In genomic region chr11:72364526-72364925, GRCm38 (mm10) we compare ENCODE assay signal across 29 mouse cellular contexts. TPM values are rescaled to one million over a fixed set of nuclear protein-coding genes. Genes with fewer than 3 reads are reported as not detected.
DNase-seq lines count a peak whose midpoint lies in the region; TF ChIP-seq lines count a peak whose summit lies in the region.
"Had no signal": no experiment of that assay in that cellular context is flagged by ENCODE, and none has a peak within 500 bp of the region (broad histone marks: within the 10 kb centered on the region; RNA-seq: fewer than 3 reads in every experiment).

No protein-coding gene starts in this region.

- H3K9ac ChIP-seq in CH12.LX (ENCODE audit: insufficient read depth, low read depth), result no peak overlapping the region
- H3K9ac ChIP-seq: embryonic facial prominence, embryonic 13.5 days; embryonic facial prominence, embryonic 15.5 days; forebrain, embryonic 13.5 days; forebrain, embryonic 15.5 days; forebrain, postnatal 0 days had no signal

- no peak overlapping the region for H3K4me3 ChIP-seq in lung, adult 2 months (replicated peaks; ENCODE audit: extremely low read depth, low read depth, low read length)
- H3K4me3 ChIP-seq in CH12.LX (replicated peaks in 1 of 3; ENCODE audit: low read depth in 2 of 3, low read length in 2 of 3, poor library complexity in 1 of 3), result no peak overlapping the region
- H3K4me3 ChIP-seq in forebrain, embryonic 10.5 days, result no peak overlapping the region
- H3K4me3 ChIP-seq: embryonic facial prominence, embryonic 13.5 days; embryonic facial prominence, embryonic 15.5 days; erythroblast, embryonic 14.5 days; forebrain, embryonic 13.5 days; forebrain, embryonic 15.5 days had no signal

- peak; percentile 81 for TF ChIP-seq EP300 in CH12.LX (IDR thresholded peaks at IDR 0.05; ENCODE audit: low read length)

- dilution Hi-C loops in CH12.LX (cut with MboI; ENCODE audit: extremely low pct_ligation_motif_present, extremely low pct_unique_long_range_greater_than_20kb, low sequenced_read_pairs), result no loop called here

- in situ Hi-C loops in CH12.LX (cut with MboI; ENCODE audit: low pct_ligation_motif_present, low pct_unique_long_range_greater_than_20kb, low sequenced_read_pairs), result no loop called here

- no peak for TF ChIP-seq RAD21 in CH12.LX (IDR thresholded peaks at IDR 0.05; ENCODE audit: low read depth, low read length)

- no peaks in the 10 kb centered on the region for H3K36me3 ChIP-seq in CH12.LX (replicated peaks in 1 of 2; ENCODE audit: control insufficient read depth in 1 of 2, insufficient read depth in 1 of 2, low read length in 1 of 2)
- no peaks in the 10 kb centered on the region for H3K36me3 ChIP-seq in forebrain, embryonic 10.5 days (replicated peaks)
- H3K36me3 ChIP-seq: embryonic facial prominence, embryonic 13.5 days; embryonic facial prominence, embryonic 15.5 days; forebrain, embryonic 15.5 days; G1E had no signal

- H3K9me3 ChIP-seq in CH12.LX (replicated peaks; ENCODE audit: low read length), result no peaks in the 10 kb centered on the region
- no peaks in the 10 kb centered on the region for H3K9me3 ChIP-seq in forebrain, embryonic 10.5 days
- H3K9me3 ChIP-seq: embryonic facial prominence, embryonic 13.5 days; embryonic facial prominence, embryonic 15.5 days; forebrain, embryonic 13.5 days; forebrain, embryonic 15.5 days; G1E had no signal

- peaks cover 72% of the 10 kb centered on the region for H3K27me3 ChIP-seq in CH12.LX (replicated peaks)
- H3K27me3 ChIP-seq in forebrain, embryonic 10.5 days (ENCODE audit: poor library complexity, severe bottlenecking), result peaks cover 23% of the 10 kb centered on the region
- H3K27me3 ChIP-seq: embryonic facial prominence, embryonic 13.5 days; embryonic facial prominence, embryonic 15.5 days; forebrain, embryonic 13.5 days; forebrain, embryonic 15.5 days; Patski had no signal

- TF ChIP-seq POLR2A in lung, adult 2 months (IDR thresholded peaks at IDR 0.05; ENCODE audit: borderline replicate concordance, extremely low read depth, low read depth, low read length), result no peak
- TF ChIP-seq POLR2A in CH12.LX (IDR thresholded peaks at IDR 0.05; ENCODE audit: low read depth, low read length), result no peak

- no peak for TF ChIP-seq CTCF in lung, adult 2 months (IDR thresholded peaks at IDR 0.05; ENCODE audit: insufficient read depth, low read length)
- no peak for TF ChIP-seq CTCF in CH12.LX (conservative IDR thresholded peaks at IDR 0.05 in 1 of 2, IDR thresholded peaks at IDR 0.05 in 1 of 2; ENCODE audit: low read depth in 2 of 2, low read length in 2 of 2)

- no peak overlapping the region for H3K4me2 ChIP-seq in CH12.LX (ENCODE audit: insufficient read depth, low read depth, poor library complexity, severe bottlenecking)
- H3K4me2 ChIP-seq: embryonic facial prominence, embryonic 13.5 days; embryonic facial prominence, embryonic 15.5 days; forebrain, embryonic 13.5 days; forebrain, embryonic 15.5 days had no signal

- WGBS in lung, adult 2 months, result 69% methylated on average over 5 of the region's 5 CpGs
- WGBS in forebrain, embryonic 10.5 days, result 96% methylated on average over 5 of the region's 5 CpGs

- peaks cover 4% of the 10 kb centered on the region for H3K4me1 ChIP-seq in lung, adult 2 months (ENCODE audit: control insufficient read depth, insufficient read depth, low read length)
- H3K4me1 ChIP-seq in CH12.LX (ENCODE audit: control insufficient read depth in 1 of 2, insufficient read depth in 2 of 2), result peaks cover 0 to 3% of the 10 kb centered on the region in 2 experiments; a peak in 1 of 4 replicates
- peaks cover 21% of the 10 kb centered on the region for H3K4me1 ChIP-seq in forebrain, embryonic 10.5 days

- no peaks in the 10 kb centered on the region for H3K79me2 ChIP-seq in CH12.LX (replicated peaks; ENCODE audit: control insufficient read depth, extremely low read depth, insufficient read depth, poor library complexity, severe bottlenecking)

- no peak overlapping the region for H3K27ac ChIP-seq in CH12.LX (ENCODE audit: insufficient read depth, low read depth)
- H3K27ac ChIP-seq in forebrain, embryonic 10.5 days, result no peak overlapping the region
- H3K27ac ChIP-seq: embryonic facial prominence, embryonic 13.5 days; embryonic facial prominence, embryonic 15.5 days; forebrain, embryonic 13.5 days; forebrain, embryonic 15.5 days had no signal

- DNase-seq in lung, postnatal 14 days, result peak; percentile 15
- DNase-seq in lung, adult 2 months, result no peak
- DNase-seq in CH12.LX (ENCODE audit: extremely low read depth) (no peak), adipocyte (ENCODE audit: low spot score) (peak; percentile 24)
- peak; percentile 46 for DNase-seq in lung, postnatal 36 days
- no peak for DNase-seq in heart, adult 9 months (ENCODE audit: low spot score in 2 of 2)
- DNase-seq in spleen, adult 18-20 months, result no peak
- DNase-seq in forebrain, embryonic 10.5 days (ENCODE audit: extremely low spot score, low spot score), result no peak
- DNase-seq: cerebellum, adult 11-12 months; cerebellum, adult 2 months; cerebellum, adult 9-10 months; cerebellum, postnatal 36 days; embryo, embryonic 11 days; forebrain, postnatal 0 days had no signal

TF ChIP-seq in CH12.LX, 34 proteins besides CTCF, POLR2A, EP300 and RAD21:
- TF ChIP-seq IRF4 (IDR thresholded peaks at IDR 0.05; ENCODE audit: low read depth, low read length), result peak; percentile 86
- TF ChIP-seq KAT2A (IDR thresholded peaks at IDR 0.05; ENCODE audit: insufficient replicate concordance, low read length), result no peak
- no peak for TF ChIP-seq TCF12 (IDR thresholded peaks at IDR 0.05; ENCODE audit: low read depth, low read length)
- peak; percentile 52 for TF ChIP-seq JUN (IDR thresholded peaks at IDR 0.05; ENCODE audit: insufficient read depth, low read depth, low read length)
- no peak for TF ChIP-seq CHD2 (IDR thresholded peaks at IDR 0.05; ENCODE audit: low read length)
- TF ChIP-seq MXI1 (IDR thresholded peaks at IDR 0.05; ENCODE audit: low read depth, low read length), result no peak
- no peak for TF ChIP-seq CHD1 (IDR thresholded peaks at IDR 0.05; ENCODE audit: low read depth, low read length)
- peak; percentile 75 for TF ChIP-seq JUND (conservative IDR thresholded peaks at IDR 0.05; ENCODE audit: low read depth, low read length)
- TF ChIP-seq RCOR1 (conservative IDR thresholded peaks at IDR 0.05; ENCODE audit: low read depth, low read length), result peak; percentile 61; the same call in 1 of the 2 replicates
- TF ChIP-seq POLR2AphosphoS2 (IDR thresholded peaks at IDR 0.05; ENCODE audit: low read depth, low read length), result no peak
- peak; percentile 42; the same call in 1 of the 2 replicates for TF ChIP-seq BHLHE40 (IDR thresholded peaks at IDR 0.05; ENCODE audit: low read depth, low read length)
TF ChIP-seq in CH12.LX: peak in this region for 5.

RNA-seq across cellular contexts. Expression of gene Tekt1, which starts 2.3 kb away (rescaled TPM):
- 4.8 and 8.3 TPM in 2 replicates for polyA plus RNA-seq in lung, adult 2 months (2012; rRNA removed)
- 0.08 TPM in 1 of 2 replicates, not detected in the other for total RNA-seq in CH12.LX (2012; rRNA removed)
- total RNA-seq in CH12.LX (2014; rRNA removed), result not detected in 2 replicates
- not detected in 2 replicates for polyA plus RNA-seq in CH12.LX (2012; ENCODE audit: insufficient read length, low read depth)
- polyA plus RNA-seq in forebrain, embryonic 10.5 days (2016; fragmentation: Nextera tagmentation; extraction: Ambion mirVana), result 5.1 and 5.3 TPM in 2 replicates
- total RNA-seq: adrenal gland, postnatal 14 days; G1E had no signal
- polyA plus RNA-seq: activated CD4-positive, CD25-positive, alpha-beta regulatory T cell, adult 4 months; C2C12; erythroblast, embryonic 14.5 days; G1E; Patski had no signal

RNA-seq across cellular contexts. Expression of gene Smtnl2, which starts 47.0 kb away (rescaled TPM):
- polyA plus RNA-seq in lung, adult 2 months (2012; rRNA removed), result 32.1 and 34.5 TPM in 2 replicates
- 0.25 and 0.47 TPM in 2 replicates for total RNA-seq in CH12.LX (2012; rRNA removed)
- total RNA-seq in CH12.LX (2014; rRNA removed), result 0.26 and 0.47 TPM in 2 replicates
- polyA plus RNA-seq in CH12.LX (2012; ENCODE audit: insufficient read length, low read depth), result 0.10 TPM in 1 of 2 replicates, not detected in the other
- 10.6 and 12.5 TPM in 2 replicates for polyA plus RNA-seq in forebrain, embryonic 10.5 days (2016; fragmentation: Nextera tagmentation; extraction: Ambion mirVana)
- polyA plus RNA-seq: activated CD4-positive, CD25-positive, alpha-beta regulatory T cell, adult 4 months; erythroblast, embryonic 14.5 days; G1E had no signal

RNA-seq across cellular contexts. Expression of gene Fbxo39, which starts 50.3 kb away (rescaled TPM):
- polyA plus RNA-seq in lung, adult 2 months (2012; rRNA removed), result 0.12 and 0.31 TPM in 2 replicates
- total RNA-seq in CH12.LX (2012; rRNA removed) (not detected in 2 replicates), CH12.LX (2014; rRNA removed) (not detected in 2 replicates)
- polyA plus RNA-seq in CH12.LX (2012; ENCODE audit: insufficient read length, low read depth), result 0.13 TPM in 1 of 2 replicates, not detected in the other
- polyA plus RNA-seq in forebrain, embryonic 10.5 days (2016; fragmentation: Nextera tagmentation; extraction: Ambion mirVana), result not detected in 2 replicates
- total RNA-seq: adrenal gland, adult 2 months; adrenal gland, postnatal 14 days; adrenal gland, postnatal 36 days; common myeloid progenitor, adult 5-6 weeks; forebrain, postnatal 0 days had no signal
- polyA plus RNA-seq: C2C12; cerebellum, adult 2 months; embryonic facial prominence, embryonic 11.5 days; embryonic facial prominence, embryonic 13.5 days; embryonic facial prominence, embryonic 15.5 days; erythroblast, embryonic 14.5 days; forebrain, embryonic 11.5 days; forebrain, embryonic 13.5 days; forebrain, embryonic 15.5 days; forebrain, postnatal 0 days; G1E; Patski had no signal

Comparison
In these comparisons a context has a peak if more than half of its experiments do, and no peak if none do; other contexts are left out.
1. DNase-seq: peak in lung, postnatal 14 days (single experiment), adipocyte (single experiment) and lung, postnatal 36 days (single experiment); none in lung, adult 2 months (single experiment), CH12.LX (single experiment), heart, adult 9 months (0 of 2), spleen, adult 18-20 months (0 of 2) and forebrain, embryonic 10.5 days (single experiment).
2. RNA of gene Smtnl2, which starts 47.0 kb away (polyA plus RNA-seq): 32.1 to 34.5 TPM in lung, adult 2 months and 10.6 to 12.5 TPM in forebrain, embryonic 10.5 days; 0.10 TPM in CH12.LX; every median in the first group is over 10 times any median in the second.